Mouse (Mus musculus): ENCODE data around the gene Miga1. TPM values are rescaled to one million over a fixed set of nuclear protein-coding genes. Genes with fewer than 3 reads are reported as not detected.

The Miga1 gene
- polyA plus RNA-seq, 1 experiment = 13.2 TPM

DNA sequence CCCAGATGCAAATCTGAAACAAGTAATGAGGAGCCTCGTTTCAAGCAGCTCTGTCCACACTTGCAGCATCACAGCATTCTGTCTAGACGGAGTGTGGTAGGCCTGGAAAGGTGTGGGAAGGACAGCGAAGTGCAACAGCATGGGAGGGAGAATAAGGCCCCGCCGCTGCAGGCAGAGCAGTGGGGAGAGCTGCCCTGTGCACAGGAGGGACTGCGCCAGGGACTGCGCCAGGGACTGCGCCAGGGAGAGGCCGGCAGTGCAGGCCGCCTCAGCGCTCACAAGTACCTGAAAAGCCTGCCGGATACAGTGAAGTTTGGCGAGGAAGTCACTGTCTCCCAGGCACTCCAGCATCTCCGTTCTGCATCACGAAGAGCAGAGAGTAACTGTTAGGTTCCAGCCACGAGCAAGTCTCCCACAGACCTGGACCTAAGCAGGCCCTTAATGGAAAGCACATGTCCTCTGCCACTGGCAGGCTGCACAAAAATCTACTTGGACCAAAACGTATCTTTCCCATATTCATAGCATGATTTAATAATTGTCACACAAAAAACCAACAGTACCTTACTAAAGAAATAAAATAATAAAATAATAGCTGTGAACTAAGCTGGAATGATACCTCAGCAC is 49.9 kb downstream of the Miga1 start:
- TF ChIP-seq CTCF (IDR thresholded peaks at IDR 0.05; ENCODE audit: borderline replicate concordance, insufficient read depth, low read length) (no peak), POLR2A (IDR thresholded peaks at IDR 0.05; ENCODE audit: low read depth, low read length) (no peak)
- Histone ChIP-seq H3K4me3 (ENCODE audit: insufficient read depth, low read length) (no peak overlapping the region), H3K4me1 (ENCODE audit: control insufficient read depth, insufficient read depth, low read length) (0 out of 2 replicates have a peak, but pooled peaks cover 2% of the 10 kb centered on the region), H3K27ac (ENCODE audit: insufficient read depth, low read length) (no peak overlapping the region; the same call in 1 of the 2 replicates)

DNA sequence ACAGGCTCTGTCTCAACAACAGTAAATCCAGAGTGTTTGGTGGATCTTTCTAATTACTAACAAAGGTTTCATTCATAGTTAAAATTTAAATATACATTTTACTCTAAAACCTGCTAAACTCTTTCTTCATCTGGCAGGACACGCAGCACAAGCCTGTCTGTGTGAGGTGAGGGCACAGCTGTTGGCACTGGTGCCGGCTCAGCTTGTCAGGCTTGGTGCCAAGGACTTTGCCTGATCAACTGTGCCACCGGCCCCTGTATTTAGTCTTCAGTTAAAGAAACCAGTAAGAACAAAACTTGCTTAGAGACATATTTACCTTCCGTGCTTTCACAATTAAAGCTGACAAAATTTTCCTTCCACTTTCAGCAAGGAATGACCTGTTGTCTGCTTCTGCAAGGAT is 51.5 kb downstream of the Miga1 start:
- Histone ChIP-seq H3K4me1 (ENCODE audit: control insufficient read depth, insufficient read depth, low read length) (no peaks in the 10 kb centered on the region), H3K4me3 (ENCODE audit: insufficient read depth, low read length) (no peak overlapping the region), H3K27ac (ENCODE audit: insufficient read depth, low read length) (no peak overlapping the region)
- TF ChIP-seq CTCF (IDR thresholded peaks at IDR 0.05; ENCODE audit: borderline replicate concordance, insufficient read depth, low read length) (no peak), POLR2A (IDR thresholded peaks at IDR 0.05; ENCODE audit: low read depth, low read length) (no peak)

DNA sequence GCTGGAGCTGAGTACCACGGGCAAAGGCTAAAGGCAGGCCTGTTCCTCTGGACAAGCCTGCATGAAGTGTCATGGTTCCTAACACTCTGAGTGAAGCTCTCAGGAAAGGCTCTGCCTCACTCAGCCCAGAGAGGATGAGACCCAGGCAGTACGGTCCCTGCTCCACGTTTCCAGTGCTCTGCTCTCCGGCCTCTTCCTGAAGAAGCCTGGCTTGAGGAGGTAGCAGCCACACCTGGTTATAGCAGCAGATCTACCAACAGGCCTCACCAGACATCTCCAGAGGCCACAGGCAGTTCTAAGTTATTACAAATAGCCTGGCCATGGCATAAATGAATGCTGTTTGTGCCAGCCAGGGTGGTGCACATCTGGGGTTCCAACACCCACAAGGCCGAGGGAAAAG is 51.9 kb downstream of the Miga1 start:
- Histone ChIP-seq H3K4me1 (ENCODE audit: control insufficient read depth, insufficient read depth, low read length) (no peaks in the 10 kb centered on the region), H3K4me3 (ENCODE audit: insufficient read depth, low read length) (no peak overlapping the region), H3K27ac (ENCODE audit: insufficient read depth, low read length) (no peak overlapping the region)
- TF ChIP-seq POLR2A (IDR thresholded peaks at IDR 0.05; ENCODE audit: low read depth, low read length) = no peak
- no peak for TF ChIP-seq CTCF (IDR thresholded peaks at IDR 0.05; ENCODE audit: borderline replicate concordance, insufficient read depth, low read length)

DNA sequence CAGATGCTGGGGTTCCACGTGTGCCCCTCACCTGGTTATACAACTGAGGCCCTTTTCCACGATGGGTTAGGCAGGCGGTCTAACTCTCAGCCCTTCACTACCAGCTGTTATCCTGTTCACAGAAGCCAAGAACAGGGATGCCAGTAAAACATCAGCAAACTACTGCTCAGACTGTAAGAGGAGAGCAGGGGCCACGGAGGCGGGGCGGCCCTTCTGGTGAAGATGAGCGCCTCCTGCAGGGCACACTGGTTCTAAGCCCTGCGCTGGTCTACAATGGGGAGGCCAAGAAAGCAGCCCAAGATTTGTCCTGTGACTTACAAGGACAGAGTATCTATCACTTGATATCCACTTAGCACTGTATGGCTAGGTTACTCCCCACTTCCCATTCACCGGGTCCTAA is 52.4 kb downstream of the Miga1 start:
- H3K4me1 ChIP-seq (ENCODE audit: control insufficient read depth, insufficient read depth, low read length) = no peaks in the 10 kb centered on the region

DNA sequence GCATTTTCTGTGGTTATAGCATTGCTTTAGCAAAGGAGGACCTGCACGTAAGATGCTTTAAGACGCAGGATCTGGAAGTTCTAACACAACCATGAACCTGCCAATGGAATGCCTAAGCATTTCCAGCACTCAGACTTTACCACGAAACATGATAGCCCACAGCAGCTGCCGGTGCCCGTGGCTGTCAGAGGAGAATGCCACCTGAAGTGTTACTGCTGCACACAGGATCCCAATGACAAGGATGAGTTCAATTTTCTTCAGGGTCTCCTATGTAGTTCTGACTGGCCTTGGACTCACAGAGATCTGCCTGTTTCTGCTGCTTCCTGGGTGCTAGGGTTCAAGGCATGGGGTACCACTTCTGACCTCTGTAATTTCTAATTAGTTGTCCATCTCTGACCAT is 55.4 kb downstream of the Miga1 start:
- H3K4me3 ChIP-seq (ENCODE audit: insufficient read depth, low read length) = no peak overlapping the region
- no peak for TF ChIP-seq CTCF (IDR thresholded peaks at IDR 0.05; ENCODE audit: borderline replicate concordance, insufficient read depth, low read length)
- no peak for TF ChIP-seq POLR2A (IDR thresholded peaks at IDR 0.05; ENCODE audit: low read depth, low read length)
- no peak overlapping the region for H3K27ac ChIP-seq (ENCODE audit: insufficient read depth, low read length)
- no peaks in the 10 kb centered on the region for H3K4me1 ChIP-seq (ENCODE audit: control insufficient read depth, insufficient read depth, low read length)

More for the DNA sequence above, 52.4 kb downstream of the Miga1 start:
- TF ChIP-seq POLR2A (IDR thresholded peaks at IDR 0.05; ENCODE audit: low read depth, low read length) = no peak
- no peak for TF ChIP-seq CTCF (IDR thresholded peaks at IDR 0.05; ENCODE audit: borderline replicate concordance, insufficient read depth, low read length)
- Histone ChIP-seq H3K4me3 (ENCODE audit: insufficient read depth, low read length) (no peak overlapping the region), H3K27ac (ENCODE audit: insufficient read depth, low read length) (no peak overlapping the region)

DNA sequence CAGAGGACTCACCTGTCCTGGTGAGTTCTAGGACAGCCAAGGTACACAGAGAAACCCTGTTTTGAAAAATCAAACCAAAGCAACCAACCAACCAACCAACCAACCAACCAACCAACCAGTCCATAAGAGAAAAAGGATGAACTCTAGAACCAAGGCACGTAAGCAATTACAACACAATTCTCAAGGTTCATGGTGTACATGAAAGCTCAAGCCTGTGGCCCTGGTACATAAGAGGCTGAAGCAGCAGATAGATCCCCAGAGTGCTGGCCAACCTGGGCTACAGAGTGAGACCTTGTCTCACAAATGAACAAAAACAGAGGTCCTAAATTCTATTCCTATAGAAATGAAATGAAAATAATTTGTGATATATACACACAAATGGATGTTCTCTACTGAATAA is 55.9 kb downstream of the Miga1 start:
- Histone ChIP-seq H3K4me1 (ENCODE audit: control insufficient read depth, insufficient read depth, low read length) (no peaks in the 10 kb centered on the region), H3K4me3 (ENCODE audit: insufficient read depth, low read length) (no peak overlapping the region), H3K27ac (ENCODE audit: insufficient read depth, low read length) (no peak overlapping the region)
- no peak for TF ChIP-seq POLR2A (IDR thresholded peaks at IDR 0.05; ENCODE audit: low read depth, low read length)
- no peak for TF ChIP-seq CTCF (IDR thresholded peaks at IDR 0.05; ENCODE audit: borderline replicate concordance, insufficient read depth, low read length)

DNA sequence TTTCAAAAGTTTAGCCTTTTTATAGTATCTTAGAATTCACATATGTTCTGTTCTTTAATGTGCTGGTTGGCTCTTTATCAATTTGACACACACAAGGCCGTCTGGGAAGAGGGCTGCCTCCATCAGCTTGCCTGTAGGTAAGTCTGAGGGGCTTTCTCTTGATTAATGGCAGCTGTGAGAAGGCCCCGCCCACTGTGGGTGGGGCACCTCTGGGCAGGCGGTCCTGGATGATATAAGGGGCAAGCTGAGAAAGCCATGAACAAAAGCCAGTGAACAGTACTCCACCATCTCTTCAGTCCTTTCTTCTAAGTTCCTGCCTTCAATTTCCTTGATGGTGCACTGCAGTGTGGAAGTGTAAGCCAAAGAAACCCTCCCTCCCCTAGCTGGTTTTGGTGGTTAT is 58.1 kb downstream of the Miga1 start:
- H3K27ac ChIP-seq (ENCODE audit: insufficient read depth, low read length) = no peak overlapping the region
- TF ChIP-seq POLR2A (IDR thresholded peaks at IDR 0.05; ENCODE audit: low read depth, low read length) = no peak
- no peak for TF ChIP-seq CTCF (IDR thresholded peaks at IDR 0.05; ENCODE audit: borderline replicate concordance, insufficient read depth, low read length)
- no peak overlapping the region for H3K4me3 ChIP-seq (ENCODE audit: insufficient read depth, low read length)
- H3K4me1 ChIP-seq (ENCODE audit: control insufficient read depth, insufficient read depth, low read length) = 0 out of 2 replicates have a peak, but pooled peaks cover 3% of the 10 kb centered on the region

DNA sequence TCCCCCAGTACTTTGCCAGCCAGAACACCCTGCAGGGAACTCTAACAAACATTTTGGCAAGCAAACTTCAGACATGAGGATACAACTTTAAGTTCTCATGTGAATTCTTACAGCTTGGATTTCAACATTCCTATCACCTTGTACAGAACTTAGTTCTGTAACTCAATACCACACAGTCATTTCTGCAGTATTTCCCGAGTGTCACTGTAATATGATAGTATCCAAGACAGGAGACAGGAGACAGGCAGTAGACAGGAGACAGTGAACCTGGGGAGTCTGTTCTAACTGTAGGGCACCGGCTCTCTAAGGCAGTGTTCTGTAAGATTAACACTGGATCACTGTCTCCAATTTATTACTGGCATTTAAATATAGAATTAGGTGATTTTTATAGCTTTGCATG is 61.8 kb downstream of the Miga1 start:
- Histone ChIP-seq H3K4me1 (ENCODE audit: control insufficient read depth, insufficient read depth, low read length) (peaks cover 5% of the 10 kb centered on the region; the same call in 1 of the 2 replicates), H3K4me3 (ENCODE audit: insufficient read depth, low read length) (no peak overlapping the region), H3K27ac (ENCODE audit: insufficient read depth, low read length) (no peak overlapping the region)
- TF ChIP-seq POLR2A (IDR thresholded peaks at IDR 0.05; ENCODE audit: low read depth, low read length) (no peak), CTCF (IDR thresholded peaks at IDR 0.05; ENCODE audit: borderline replicate concordance, insufficient read depth, low read length) (no peak)

DNA sequence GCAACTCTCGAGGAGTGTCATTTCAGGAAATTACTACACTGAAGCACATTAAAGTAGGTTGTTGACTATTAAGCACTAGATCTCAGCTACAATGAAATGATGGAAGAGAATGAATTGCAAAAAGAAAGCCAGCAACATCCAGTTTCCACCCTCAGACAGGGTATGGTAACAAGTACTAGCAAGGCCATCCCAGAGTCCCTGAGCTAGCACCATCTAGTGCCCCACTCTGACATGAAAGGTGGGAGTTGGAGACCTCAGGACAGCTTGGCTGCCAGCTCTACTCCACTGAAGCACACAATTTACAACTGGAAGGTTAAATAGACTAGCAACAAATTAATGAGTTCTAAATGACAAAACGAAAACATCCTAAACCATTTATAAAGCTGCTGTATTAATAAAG is 62.3 kb downstream of the Miga1 start:
- no peak overlapping the region for H3K27ac ChIP-seq (ENCODE audit: insufficient read depth, low read length)
- peaks cover 5% of the 10 kb centered on the region; the same call in 1 of the 2 replicates for H3K4me1 ChIP-seq (ENCODE audit: control insufficient read depth, insufficient read depth, low read length)
- no peak overlapping the region for H3K4me3 ChIP-seq (ENCODE audit: insufficient read depth, low read length)
- no peak for TF ChIP-seq POLR2A (IDR thresholded peaks at IDR 0.05; ENCODE audit: low read depth, low read length)

DNA sequence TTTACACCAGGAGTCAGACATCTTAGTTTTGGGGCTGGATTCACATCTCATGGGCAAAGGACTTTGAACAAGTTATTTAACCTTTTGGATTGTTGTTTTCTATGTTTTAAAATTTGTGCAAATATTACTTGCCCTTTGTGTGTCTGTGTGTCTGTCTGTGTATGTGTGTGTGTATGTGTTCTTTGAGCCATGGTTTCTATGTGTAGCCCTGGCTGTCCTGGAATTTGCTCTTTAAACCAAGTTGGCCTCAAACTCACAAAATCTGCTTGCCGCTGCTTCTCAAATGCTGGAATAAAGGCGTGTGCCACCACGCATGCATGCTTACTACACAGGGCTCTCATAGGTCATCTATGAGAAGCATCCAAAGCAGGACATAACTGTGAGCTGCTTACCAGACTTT is 63.3 kb downstream of the Miga1 start:
- no peak overlapping the region for H3K4me3 ChIP-seq (ENCODE audit: insufficient read depth, low read length)
- no peak for TF ChIP-seq CTCF (IDR thresholded peaks at IDR 0.05; ENCODE audit: borderline replicate concordance, insufficient read depth, low read length)
- no peak for TF ChIP-seq POLR2A (IDR thresholded peaks at IDR 0.05; ENCODE audit: low read depth, low read length)
- peaks cover 5% of the 10 kb centered on the region; the same call in 1 of the 2 replicates for H3K4me1 ChIP-seq (ENCODE audit: control insufficient read depth, insufficient read depth, low read length)
- H3K27ac ChIP-seq (ENCODE audit: insufficient read depth, low read length) = no peak overlapping the region

Data from embryonic fibroblast, embryonic 13.5 days (primary cell).